Mouse (Mus musculus): ENCODE data around the gene Selenoo.

- TF ChIP-seq POLR2A (IDR thresholded peaks at IDR 0.05; ENCODE audit: borderline replicate concordance, low read depth, low read length) (no peak), CTCF (IDR thresholded peaks at IDR 0.05; ENCODE audit: low read depth, low read length) (no peak)
Measured at GRCm38 (mm10) chr15:89067609-89068008, 21.3 kb upstream of the Selenoo start.

Measured in bone marrow macrophage, adult 2 months (primary cell).